Mouse (Mus musculus): Measurements from ENCODE around the gene Tead2. TPM values are rescaled to one million over a fixed set of nuclear protein-coding genes. Genes with fewer than 3 reads are reported as not detected.
A peak's percentile ranks its signal among the peaks of the same experiment; 100 is the strongest.

The Tead2 gene
- polyA plus RNA-seq, 1 experiment, result 44.1 TPM

DNA sequence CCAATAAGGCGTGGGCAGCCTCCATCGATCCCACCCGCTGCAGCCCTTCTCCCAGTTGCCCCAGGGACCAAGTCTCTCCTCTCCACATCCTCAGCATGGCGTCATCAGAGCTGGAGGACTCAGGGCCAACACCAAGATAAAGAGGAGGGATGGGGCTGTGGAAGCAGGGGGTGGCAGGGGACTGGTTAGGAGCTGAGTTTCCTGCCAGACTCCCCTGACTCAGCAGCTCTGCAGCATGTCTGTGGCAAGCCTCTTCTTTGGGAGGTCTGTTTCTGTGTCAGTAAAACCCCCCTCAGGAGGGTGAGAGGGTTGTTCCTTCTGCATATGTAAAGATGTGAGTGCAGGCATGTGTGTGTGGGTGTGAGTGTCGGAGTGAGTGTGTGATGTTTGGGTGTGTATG, 18.6 kb upstream of the Tead2 start:
- 74% methylated on average over 5 of the region's 5 CpGs for WGBS
- Histone ChIP-seq H3K4me1 (ENCODE audit: control insufficient read depth, insufficient read depth, low read length) (no peaks in the 10 kb centered on the region), H3K4me3 (replicated peaks; ENCODE audit: extremely low read depth, low read depth, low read length) (no peak overlapping the region)
- DNase-seq, result no peak
- TF ChIP-seq CTCF (IDR thresholded peaks at IDR 0.05; ENCODE audit: insufficient read depth, low read length), result no peak
- TF ChIP-seq POLR2A (IDR thresholded peaks at IDR 0.05; ENCODE audit: borderline replicate concordance, extremely low read depth, low read depth, low read length), result no peak

DNA sequence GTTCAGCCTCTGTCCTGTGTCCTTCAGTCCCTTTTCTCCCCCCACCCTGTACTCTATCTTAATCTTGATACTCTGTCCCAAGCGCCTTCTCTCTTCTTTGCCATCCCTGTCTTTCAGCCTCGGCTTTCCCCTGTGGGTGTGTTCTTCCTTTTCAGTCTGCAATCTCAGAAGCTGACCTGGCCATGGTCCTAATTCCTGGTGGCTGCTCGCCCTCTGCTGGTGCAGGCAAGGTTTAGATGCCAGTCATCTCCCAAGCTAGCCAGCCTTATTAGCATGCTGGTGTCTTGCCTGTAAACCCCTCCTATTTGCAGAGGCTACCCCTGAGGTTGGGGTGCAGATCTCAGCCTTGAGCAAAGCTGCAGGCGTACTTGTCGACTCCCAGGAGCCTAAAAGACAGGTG, 17.1 kb upstream of the Tead2 start:
- H3K4me3 ChIP-seq (replicated peaks; ENCODE audit: extremely low read depth, low read depth, low read length), result no peak overlapping the region
- DNase-seq, result peak; percentile 59
- WGBS, result 13% methylated on average over 5 of the region's 5 CpGs

GRCm38 (mm10) chr7:45198961-45199360, 16.6 kb upstream of the Tead2 start:
- WGBS, result 73% methylated on average over 11 of the region's 11 CpGs
- Histone ChIP-seq H3K4me3 (replicated peaks; ENCODE audit: extremely low read depth, low read depth, low read length) (no peak overlapping the region), H3K4me1 (ENCODE audit: control insufficient read depth, insufficient read depth, low read length) (no peaks in the 10 kb centered on the region)
- DNase-seq, result no peak
- TF ChIP-seq CTCF (IDR thresholded peaks at IDR 0.05; ENCODE audit: insufficient read depth, low read length) (no peak), POLR2A (IDR thresholded peaks at IDR 0.05; ENCODE audit: borderline replicate concordance, extremely low read depth, low read depth, low read length) (no peak)

More for the DNA sequence above, 17.1 kb upstream of the Tead2 start:
- no peaks in the 10 kb centered on the region for H3K4me1 ChIP-seq (ENCODE audit: control insufficient read depth, insufficient read depth, low read length)
- TF ChIP-seq POLR2A (IDR thresholded peaks at IDR 0.05; ENCODE audit: borderline replicate concordance, extremely low read depth, low read depth, low read length), result no peak
- TF ChIP-seq CTCF (IDR thresholded peaks at IDR 0.05; ENCODE audit: insufficient read depth, low read length), result peak; percentile 93

GRCm38 (mm10) chr7:45202654-45203053, 12.9 kb upstream of the Tead2 start:
- no peak for TF ChIP-seq CTCF (IDR thresholded peaks at IDR 0.05; ENCODE audit: insufficient read depth, low read length)
- TF ChIP-seq POLR2A (IDR thresholded peaks at IDR 0.05; ENCODE audit: borderline replicate concordance, extremely low read depth, low read depth, low read length), result no peak
- DNase-seq, result no peak
- no peak overlapping the region for H3K4me3 ChIP-seq (replicated peaks; ENCODE audit: extremely low read depth, low read depth, low read length)
- no peaks in the 10 kb centered on the region for H3K4me1 ChIP-seq (ENCODE audit: control insufficient read depth, insufficient read depth, low read length)
- WGBS, result 39% methylated on average over 10 of the region's 10 CpGs

- Histone ChIP-seq H3K4me3 (replicated peaks; ENCODE audit: extremely low read depth, low read depth, low read length) (peak within 1 kb of the TSS; percentile 50), H3K4me1 (ENCODE audit: control insufficient read depth, insufficient read depth, low read length) (no peaks in the 10 kb centered on the region)
- peak; percentile 85 for DNase-seq
- no peak for TF ChIP-seq CTCF (IDR thresholded peaks at IDR 0.05; ENCODE audit: insufficient read depth, low read length)
- TF ChIP-seq POLR2A (IDR thresholded peaks at IDR 0.05; ENCODE audit: borderline replicate concordance, extremely low read depth, low read depth, low read length), result peak; percentile 67; the same call in 1 of the 2 replicates
- 7% methylated on average over 44 of the region's 44 CpGs for WGBS
Observed at GRCm38 (mm10) chr7:45204380-45205143, 11.0 kb upstream of the Tead2 start, which contains the start of gene Ccdc155. TSS of gene Ccdc155 (minus strand) at chr7:45204892.

DNA sequence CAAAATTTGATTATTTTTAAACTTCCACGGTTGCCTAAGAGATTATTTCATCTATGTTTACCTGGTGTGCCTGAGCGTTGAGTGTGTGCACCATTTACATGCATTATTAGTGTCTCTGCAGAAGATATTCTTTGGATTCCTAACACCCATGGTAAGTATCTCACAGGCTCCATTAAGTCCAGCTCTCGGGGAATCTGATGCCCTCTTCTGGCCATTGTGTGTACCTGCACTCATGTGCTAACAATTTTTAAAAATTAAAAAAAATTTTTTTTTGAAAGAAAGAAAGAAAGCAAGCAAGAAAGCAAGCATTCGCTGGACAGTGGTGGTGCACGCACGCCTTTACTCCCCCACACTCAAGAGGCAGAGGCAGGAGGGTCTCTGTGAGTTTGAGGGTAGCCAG, 7.3 kb upstream of the Tead2 start:
- TF ChIP-seq CTCF (IDR thresholded peaks at IDR 0.05; ENCODE audit: insufficient read depth, low read length) (no peak), POLR2A (IDR thresholded peaks at IDR 0.05; ENCODE audit: borderline replicate concordance, extremely low read depth, low read depth, low read length) (no peak)
- DNase-seq, result no peak
- 78% methylated on average over 6 of the region's 6 CpGs for WGBS
- Histone ChIP-seq H3K4me3 (replicated peaks; ENCODE audit: extremely low read depth, low read depth, low read length) (no peak overlapping the region), H3K4me1 (ENCODE audit: control insufficient read depth, insufficient read depth, low read length) (0 out of 2 replicates have a peak, but pooled peaks cover 2% of the 10 kb centered on the region)

DNA sequence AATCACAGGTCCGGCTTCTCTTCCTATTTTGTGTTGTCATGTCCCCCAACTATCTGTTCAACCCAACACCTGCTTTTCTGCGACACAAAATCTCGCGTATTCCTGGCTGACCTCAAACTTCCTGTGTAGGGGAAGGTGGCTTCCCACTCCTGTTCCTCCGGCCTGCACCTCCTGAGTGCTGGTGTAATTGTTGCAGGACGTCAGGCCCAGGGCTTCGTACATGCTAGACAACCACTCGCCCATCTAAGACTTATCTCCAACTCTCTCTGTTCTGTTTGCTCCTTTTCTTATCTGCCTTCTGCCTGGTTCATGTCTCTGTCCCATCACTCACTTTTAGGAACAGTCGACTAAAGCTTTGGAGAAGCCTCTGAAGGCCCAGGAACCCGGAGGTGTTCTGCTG, 4.5 kb upstream of the Tead2 start:
- Histone ChIP-seq H3K4me1 (ENCODE audit: control insufficient read depth, insufficient read depth, low read length) (peaks cover 3% of the 10 kb centered on the region; the same call in 1 of the 2 replicates), H3K4me3 (replicated peaks; ENCODE audit: extremely low read depth, low read depth, low read length) (no peak overlapping the region)
- WGBS, result 55% methylated on average over 10 of the region's 10 CpGs
- no peak for DNase-seq
- TF ChIP-seq CTCF (IDR thresholded peaks at IDR 0.05; ENCODE audit: insufficient read depth, low read length) (no peak), POLR2A (IDR thresholded peaks at IDR 0.05; ENCODE audit: borderline replicate concordance, extremely low read depth, low read depth, low read length) (no peak)

DNA sequence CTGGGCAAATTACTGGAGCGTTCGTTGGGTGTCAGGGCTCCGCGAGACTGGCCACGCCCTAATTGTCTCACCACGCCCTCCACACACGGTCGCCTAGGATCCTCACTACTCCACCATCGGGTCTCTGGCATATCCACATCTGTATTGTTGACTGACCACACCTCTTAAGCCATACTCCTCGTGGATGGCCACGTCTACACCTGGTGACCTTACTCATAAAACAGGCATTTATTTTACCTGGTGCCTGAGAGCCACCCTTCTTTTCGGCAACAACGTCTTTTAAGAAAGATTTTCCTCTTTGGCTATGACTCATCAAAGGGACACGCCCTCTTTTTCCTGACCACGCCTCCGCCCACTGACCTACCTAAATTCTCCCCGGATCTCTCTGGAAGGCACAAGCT, 3.7 kb upstream of the Tead2 start, which contains the start of gene Dkkl1:
Dkkl1 (minus strand) TSS at position 297 of the 401 bp plus-strand sequence.
- H3K4me1 ChIP-seq (ENCODE audit: control insufficient read depth, insufficient read depth, low read length), result peaks cover 4% of the 10 kb centered on the region; the same call in 1 of the 2 replicates
- H3K4me3 ChIP-seq (replicated peaks; ENCODE audit: extremely low read depth, low read depth, low read length), result no peak within 1 kb of the TSS
- DNase-seq, result no peak
- no peak for TF ChIP-seq CTCF (IDR thresholded peaks at IDR 0.05; ENCODE audit: insufficient read depth, low read length)
- TF ChIP-seq POLR2A (IDR thresholded peaks at IDR 0.05; ENCODE audit: borderline replicate concordance, extremely low read depth, low read depth, low read length), result no peak
- 5% methylated on average over 17 of the region's 17 CpGs for WGBS

GRCm38 (mm10) chr7:45212356-45212755, 3.2 kb upstream of the Tead2 start:
- no peak for TF ChIP-seq CTCF (IDR thresholded peaks at IDR 0.05; ENCODE audit: insufficient read depth, low read length)
- no peak for TF ChIP-seq POLR2A (IDR thresholded peaks at IDR 0.05; ENCODE audit: borderline replicate concordance, extremely low read depth, low read depth, low read length)
- 59% methylated on average over 7 of the region's 7 CpGs for WGBS
- Histone ChIP-seq H3K4me1 (ENCODE audit: control insufficient read depth, insufficient read depth, low read length) (peaks cover 4% of the 10 kb centered on the region; the same call in 1 of the 2 replicates), H3K4me3 (replicated peaks; ENCODE audit: extremely low read depth, low read depth, low read length) (no peak overlapping the region)
- DNase-seq, result no peak

GRCm38 (mm10) chr7:45213708-45214107, 1.8 kb upstream of the Tead2 start:
- WGBS, result 87% methylated on average over 5 of the region's 5 CpGs
- no peak for DNase-seq
- no peak overlapping the region for H3K4me3 ChIP-seq (replicated peaks; ENCODE audit: extremely low read depth, low read depth, low read length)
- TF ChIP-seq POLR2A (IDR thresholded peaks at IDR 0.05; ENCODE audit: borderline replicate concordance, extremely low read depth, low read depth, low read length) (no peak), CTCF (IDR thresholded peaks at IDR 0.05; ENCODE audit: insufficient read depth, low read length) (no peak)
- peaks cover 4% of the 10 kb centered on the region; the same call in 1 of the 2 replicates for H3K4me1 ChIP-seq (ENCODE audit: control insufficient read depth, insufficient read depth, low read length)

Measured in lung, adult 2 months (tissue).